Mouse (Mus musculus) adrenal gland, adult 18-20 months (tissue): ENCODE measurements at regions not wholly inside any gene's neighbourhood (a gene's known extent, or its start where the extent isn't known, plus 50 kb on each side); places are given as distances from the start of the nearest gene placed in this dataset.

Source experiments
- DNase-seq, 2 experiments: peaks; one replicate each; pipeline ENCODE4 v3.0.0; 2021 to 2022; ENCODE audit warnings: low spot score in 2 of 2

DNA sequence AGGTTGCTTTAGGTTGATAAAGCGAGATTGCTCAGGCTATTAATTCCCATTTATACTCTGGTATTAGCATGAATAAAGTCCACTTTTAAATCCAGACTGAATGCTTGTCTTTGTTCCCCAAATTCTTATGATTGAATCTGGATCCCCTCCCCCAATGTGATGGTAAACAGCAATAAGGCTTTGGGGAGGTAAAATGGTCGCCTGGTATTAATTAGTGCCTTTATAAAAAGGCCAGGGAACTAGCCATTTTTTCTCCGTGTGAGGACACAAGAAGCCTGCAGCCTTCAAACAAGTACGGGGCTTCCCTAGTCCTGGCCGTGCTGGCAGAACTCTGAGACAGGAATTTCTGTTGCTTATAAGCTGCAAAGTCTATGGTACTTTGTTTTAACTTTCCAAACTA, 81.1 kb upstream of the Igfbp7 start:
- no peak for DNase-seq

DNA sequence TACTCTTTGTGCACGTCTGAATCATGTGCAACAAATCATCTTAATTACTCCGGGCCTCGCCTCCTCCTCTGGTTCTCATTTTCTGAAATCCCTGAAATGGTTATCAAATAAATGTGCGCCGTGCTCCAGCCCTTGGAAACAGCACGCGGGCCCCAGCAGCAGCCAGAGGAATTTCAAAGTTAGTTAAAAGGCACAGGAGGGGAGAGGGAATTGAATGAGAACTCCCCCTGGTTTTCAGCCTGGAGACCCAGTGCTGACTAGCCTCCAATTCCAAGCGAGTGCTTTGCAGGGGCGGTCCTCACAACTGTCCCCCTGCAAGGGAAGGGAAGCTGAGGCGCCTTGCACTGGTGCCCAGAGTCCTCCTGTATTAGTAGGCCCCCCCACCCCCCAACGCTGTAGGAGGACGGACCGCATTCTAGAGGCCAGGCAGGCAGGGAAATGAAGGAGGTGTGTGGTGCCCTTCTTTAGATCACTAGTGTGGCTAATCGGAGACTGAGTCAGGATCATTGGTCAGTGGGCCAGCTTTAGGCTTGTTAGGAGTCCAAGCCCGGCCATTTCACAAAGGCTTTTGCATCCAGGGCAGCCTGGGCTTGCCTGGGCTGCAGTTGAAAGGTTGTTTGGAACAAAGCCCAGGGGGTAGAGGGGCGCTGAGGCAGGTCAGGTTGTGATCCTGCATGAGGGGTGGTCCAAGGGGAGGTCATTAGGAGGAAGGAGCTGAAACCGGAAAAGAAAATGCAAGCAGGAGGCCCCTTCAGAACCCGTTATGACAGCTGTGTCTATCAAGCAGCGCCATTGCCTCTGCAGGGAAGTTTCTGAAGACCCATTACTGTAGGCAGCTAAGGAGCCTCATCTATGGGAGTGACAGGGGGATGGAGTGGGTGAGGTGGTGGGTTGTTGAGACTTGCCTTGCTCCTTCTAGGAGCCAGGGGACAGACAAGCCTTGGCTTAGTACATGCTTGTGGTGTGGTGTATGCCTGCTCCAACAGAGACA, 80.3 kb upstream of the Igfbp7 start:
- DNase-seq: no peak

DNA sequence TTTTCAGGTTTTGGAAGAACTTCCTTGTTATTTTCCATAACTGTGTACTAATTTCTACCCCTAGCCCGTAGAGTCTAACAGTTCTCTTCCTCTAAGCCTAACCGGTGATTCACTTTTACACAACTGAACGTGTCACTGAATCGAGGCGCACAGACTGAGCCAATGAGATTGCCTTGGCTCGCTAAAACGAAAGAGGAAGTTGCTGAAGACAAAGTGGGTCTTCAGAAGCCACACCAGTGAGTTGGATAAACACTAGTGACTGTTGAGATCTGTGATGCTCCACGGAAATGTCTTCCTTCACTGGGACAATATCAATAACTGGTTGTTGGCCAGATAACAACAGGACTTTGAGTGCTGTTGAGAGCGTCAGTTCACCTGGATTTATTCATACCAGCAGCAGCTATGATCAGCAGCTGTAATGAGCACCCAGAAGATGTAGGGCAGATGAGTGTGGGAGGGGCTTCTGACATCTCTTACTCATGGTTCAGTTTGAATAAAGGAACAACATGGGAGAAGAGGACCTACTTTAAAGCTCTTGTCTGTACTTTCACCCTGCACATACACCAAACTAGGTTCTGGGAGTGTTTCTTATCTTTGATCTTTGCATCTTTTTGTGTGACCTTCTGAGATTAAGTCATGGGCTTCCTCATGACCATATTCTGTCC, 75.3 kb upstream of the Igfbp7 start:
- no peak for DNase-seq

DNA sequence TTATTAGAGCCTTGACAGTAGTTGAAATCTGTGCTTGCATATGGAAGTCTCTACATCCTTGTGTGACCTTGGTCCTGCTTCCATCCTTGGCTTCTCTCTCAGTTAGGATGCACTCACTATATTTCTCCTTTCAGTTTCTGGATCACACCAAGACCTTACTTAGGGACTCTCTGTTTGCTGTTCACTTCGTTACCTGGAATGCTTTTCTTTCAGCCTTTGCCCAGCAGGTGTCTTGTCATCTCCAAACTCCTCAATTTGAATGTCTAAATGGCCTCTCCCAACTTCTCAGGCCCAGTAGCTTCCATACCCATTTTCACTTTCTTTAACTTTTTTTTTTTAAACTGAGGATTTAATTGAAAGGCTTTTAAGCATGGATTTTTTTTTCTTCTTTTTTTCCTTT, 74.0 kb upstream of the Igfbp7 start:
- DNase-seq: no peak

DNA sequence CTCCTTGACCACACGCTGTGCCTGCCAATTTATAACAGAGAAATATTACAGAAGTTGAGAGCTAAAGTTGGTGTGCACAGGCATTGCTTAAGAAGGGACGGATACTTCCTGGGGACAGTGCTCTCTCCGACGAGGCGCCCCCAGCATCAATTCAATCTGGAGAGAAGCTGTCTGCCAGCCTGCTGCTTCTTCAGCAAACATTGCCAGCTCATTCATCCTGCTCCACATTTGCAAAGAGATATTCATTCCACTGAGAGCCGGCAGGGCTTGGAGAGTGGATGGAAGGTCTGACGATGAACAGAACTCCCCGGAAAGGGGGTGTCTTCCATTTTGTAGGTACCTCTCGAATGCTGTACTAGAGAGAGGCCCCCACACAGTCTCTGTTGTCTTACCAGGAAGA, 70.0 kb upstream of the Igfbp7 start:
- no peak for DNase-seq

DNA sequence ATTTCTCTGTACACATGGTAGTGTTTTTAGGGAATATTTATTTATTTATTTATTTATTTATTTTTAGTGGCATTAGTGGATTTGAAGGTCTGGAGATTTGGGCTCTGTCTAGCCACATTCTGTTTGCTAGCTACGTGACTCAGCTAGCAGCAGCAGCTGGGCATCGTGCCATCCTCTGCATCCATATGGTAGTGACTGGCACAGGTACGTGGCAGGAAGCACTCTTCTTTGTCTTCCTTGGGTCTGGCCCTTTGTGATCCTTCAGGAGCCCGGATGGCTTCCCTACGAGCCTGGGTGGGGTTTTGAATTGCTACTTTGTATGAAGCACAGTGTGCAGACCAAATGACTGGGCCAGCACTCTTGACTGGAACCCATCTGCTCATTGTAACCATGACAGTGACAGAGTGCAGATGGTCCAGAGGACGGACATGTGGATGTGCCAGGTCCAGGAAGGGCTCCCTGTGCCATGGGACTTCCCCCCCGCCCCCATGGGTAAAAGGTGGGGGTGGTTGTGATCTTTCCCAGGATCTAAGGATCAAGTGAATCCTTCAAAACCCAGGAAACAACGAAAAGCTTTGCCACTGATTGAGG, 66.2 kb upstream of the Igfbp7 start:
- no peak for DNase-seq

DNA sequence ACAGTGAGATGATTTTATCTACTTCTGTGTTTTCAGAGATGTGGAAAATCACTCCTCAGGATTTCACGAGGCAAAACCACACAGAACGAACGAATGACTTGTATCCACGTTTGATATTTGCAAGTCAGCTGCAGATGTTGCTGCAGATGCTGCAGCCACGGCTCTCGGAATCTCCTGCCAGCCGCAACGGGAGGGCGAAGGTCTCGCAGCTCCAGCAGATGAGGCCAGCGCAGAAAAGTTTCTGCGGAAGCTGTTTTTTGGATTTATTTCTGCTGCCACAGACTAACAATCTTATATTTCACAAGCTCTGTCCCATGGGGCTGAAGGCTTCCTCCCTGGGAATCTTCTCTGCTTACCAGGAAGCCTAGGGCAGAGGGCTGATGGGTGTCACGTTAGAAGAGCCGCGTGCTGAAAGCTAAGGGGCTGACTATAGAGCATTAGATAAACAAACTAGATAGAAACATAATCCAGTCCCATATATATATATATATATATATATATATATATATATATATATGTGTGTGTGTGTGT, 61.5 kb upstream of the Igfbp7 start:
- DNase-seq: no peak

DNA sequence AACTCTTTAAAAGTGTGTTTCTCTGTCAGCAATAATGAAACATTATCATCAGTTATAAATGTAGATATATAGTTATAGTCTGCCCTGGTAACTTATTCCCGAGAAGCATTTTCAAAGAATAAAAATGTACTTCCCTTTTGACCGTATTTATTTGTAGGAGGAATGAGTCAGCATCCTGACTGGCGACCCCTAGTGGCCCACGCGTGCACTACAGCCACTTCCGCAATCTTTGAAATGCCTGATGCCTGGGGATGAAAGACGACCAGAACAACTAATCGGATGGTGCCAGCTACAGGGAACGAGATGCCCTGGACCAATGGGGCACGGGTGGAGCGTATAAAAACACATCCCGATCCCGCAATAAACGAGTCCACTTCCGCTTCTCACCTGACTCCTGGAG, 60.6 kb upstream of the Igfbp7 start:
- peak; percentile 75 to 86 for DNase-seq

DNA sequence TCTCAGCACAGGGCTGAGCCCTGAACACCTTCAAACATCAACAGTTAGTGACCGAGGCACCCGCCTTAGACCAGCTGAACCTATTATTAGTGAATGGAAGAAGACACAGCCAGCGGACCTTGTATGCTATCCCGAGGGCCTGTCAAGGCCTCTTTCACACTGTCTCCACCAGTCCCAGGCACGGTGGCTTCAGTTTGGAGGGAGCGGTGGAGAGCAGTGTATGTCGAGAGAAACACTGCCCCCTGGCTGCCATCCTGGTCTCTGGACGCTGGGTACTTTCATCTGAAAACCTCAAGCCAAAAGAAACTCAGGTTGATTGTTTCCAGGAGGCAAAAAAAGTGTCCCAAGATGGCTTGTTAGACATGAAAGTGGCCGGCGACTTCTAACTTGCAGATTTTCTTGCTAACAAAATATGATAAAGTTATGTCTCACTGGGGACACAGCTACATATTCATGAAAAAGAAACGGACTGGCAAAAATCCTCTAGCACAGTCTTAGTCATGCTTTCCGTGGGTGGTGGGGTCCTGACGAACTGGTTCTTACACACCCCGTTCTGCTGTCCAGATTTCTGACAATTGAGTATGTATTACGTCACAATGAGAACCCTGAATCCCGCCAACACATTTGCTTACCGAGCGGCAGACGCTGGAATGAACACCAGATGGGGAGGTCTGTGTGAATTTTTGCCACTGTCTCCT, 57.2 kb upstream of the Igfbp7 start:
- DNase-seq: peak; percentile 69 to 80

DNA sequence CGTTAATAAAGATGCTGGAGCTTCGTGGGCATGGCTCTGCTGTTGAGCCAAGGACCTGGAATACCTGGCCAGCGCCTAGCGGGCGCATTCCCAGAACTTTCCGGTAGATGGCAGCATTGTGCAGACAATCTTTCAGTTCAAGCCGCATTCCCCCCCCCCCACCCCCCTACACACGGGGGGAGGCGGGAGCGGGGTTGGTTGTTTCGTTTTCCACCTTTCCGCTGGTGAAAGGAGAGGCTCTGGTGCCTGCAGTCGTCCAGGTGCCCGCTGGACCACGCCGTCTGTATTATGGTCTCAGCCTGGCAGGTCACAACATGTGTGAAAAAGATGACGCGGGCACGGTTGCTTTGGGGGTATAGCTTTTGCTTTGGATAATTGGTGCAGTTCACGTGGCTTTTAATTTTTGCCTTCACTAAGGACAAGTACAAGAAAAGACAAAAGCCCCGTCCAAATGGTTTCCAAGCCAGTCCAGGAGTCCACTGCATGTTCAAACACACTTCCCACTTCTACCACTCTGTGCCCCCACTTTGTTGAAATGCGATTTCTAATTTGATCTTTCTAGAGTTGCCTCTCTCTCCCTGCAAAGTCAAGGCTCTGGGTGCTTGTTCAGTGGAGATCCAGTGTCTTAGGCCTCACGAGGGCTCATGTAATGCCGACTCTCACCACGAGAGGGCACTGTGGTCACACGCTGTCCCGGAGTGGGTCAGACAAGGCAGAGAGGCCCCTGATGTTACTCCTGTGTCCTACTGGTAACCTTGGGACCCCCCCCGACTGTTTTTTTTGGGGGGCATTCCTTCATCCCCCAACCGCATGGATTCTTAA, 52.3 kb upstream of the Igfbp7 start:
- peak; percentile 96 to 97 for DNase-seq
